Mouse (Mus musculus) intestine, embryonic 14.5 days (tissue): ENCODE results near the gene Osbpl5. TPM values are rescaled to one million over a fixed set of nuclear protein-coding genes. Genes with fewer than 3 reads are reported as not detected.
"Not testable (repeated sequence)": the region's sequence is repeated elsewhere in the genome, so short reads cannot be mapped to it uniquely, and the experiment has no call there.

Experiments
- ATAC-seq: fragments of 200-750 bp; cut with Nextera tagmentation; replicated peaks from 2 replicates; pipeline ENCODE4 v1.8.0; 2017; ENCODE audit warnings: low read depth, moderate number of reproducible peaks, moderate TSS enrichment, moderate library complexity; ENCODE audit not compliant: low FRiP score, low TSS enrichment
- DNase-seq: peaks from one replicate; pipeline ENCODE4 v3.0.0-alpha.2; 2018; ENCODE audit warnings: low spot score
- H3K27ac ChIP-seq: fragments of 300-500 bp; sonication (generic); 2 replicates; pipeline ENCODE4 v1.5.1; 2014; ENCODE audit warnings: low read depth, mild to moderate bottlenecking, control low read depth
- H3K27me3 ChIP-seq: fragments of 300-500 bp; sonication (generic); replicated peaks from 2 replicates; pipeline ENCODE4 v1.6.1; 2014; ENCODE audit warnings: low read length, control low read depth; ENCODE audit not compliant: control insufficient read depth, insufficient read depth
- H3K36me3 ChIP-seq: fragments of 300-500 bp; sonication (generic); 2 replicates; pipeline ENCODE4 v1.6.1; 2014; ENCODE audit warnings: low read length, control low read depth; ENCODE audit not compliant: control insufficient read depth, insufficient read depth
- H3K4me1 ChIP-seq: fragments of 300-500 bp; sonication (generic); replicated peaks from 2 replicates; pipeline ENCODE4 v1.6.1; 2014; ENCODE audit warnings: low read length, control low read depth, mixed read lengths; ENCODE audit not compliant: control insufficient read depth, insufficient read depth
- H3K4me2 ChIP-seq: fragments of 300-500 bp; sonication (generic); 2 replicates; pipeline ENCODE4 v1.6.1; 2014; ENCODE audit warnings: low read length
- H3K4me3 ChIP-seq: fragments of 300-500 bp; sonication (generic); 2 replicates; pipeline ENCODE4 v1.5.1; 2014; ENCODE audit warnings: low read depth, low read length, control low read depth, mixed read lengths
- H3K9ac ChIP-seq: fragments of 300-500 bp; sonication (generic); 2 replicates; pipeline ENCODE4 v1.6.1; 2014; ENCODE audit warnings: mild to moderate bottlenecking, low read length
- H3K9me3 ChIP-seq: fragments of 300-500 bp; sonication (generic); 2 replicates; pipeline ENCODE4 v1.6.1; 2016; ENCODE audit warnings: low read length, control low read depth; ENCODE audit not compliant: control insufficient read depth
- WGBS: fragments of 180-500 bp; shearing (Covaris S2); extraction: QIAGEN DNeasy Blood & Tissue Kit; methylation state at CpG from one replicate; pipeline ENCODE4 v1.1.7; 2014; 5-methylcytosine and 5-hydroxymethylcytosine counted together
- polyA plus RNA-seq: library from polyadenylated mRNA; unstranded; fragments of >200 nt; fragmentation: Nextera tagmentation; extraction: Ambion mirVana; gene quantifications from 2 replicates; pipeline ENCODE4 v1.2.1, GENCODE M21; 2014

Gene Osbpl5
- polyA plus RNA-seq, 1 experiment from 2014 or later: 34.9 TPM

GRCm38 (mm10) chr7:143689481-143689880 lies 67.3 kb downstream of the Osbpl5 start:
- 64% methylated on average over 7 of the region's 7 CpGs for WGBS
- peaks cover 66% of the 10 kb centered on the region for H3K36me3 ChIP-seq
- no peak overlapping the region for H3K4me3 ChIP-seq
- no peaks in the 10 kb centered on the region for H3K27me3 ChIP-seq
- H3K9ac ChIP-seq: no peak overlapping the region
- H3K4me2 ChIP-seq: no peak overlapping the region
- H3K27ac ChIP-seq: no peak overlapping the region
- DNase-seq (no peak), ATAC-seq (no peak)
- H3K4me1 ChIP-seq: no peaks in the 10 kb centered on the region
- no peaks in the 10 kb centered on the region for H3K9me3 ChIP-seq

- WGBS: 85% methylated on average over 3 of the region's 3 CpGs
- H3K4me3 ChIP-seq, H3K4me1 ChIP-seq, H3K9me3 ChIP-seq, H3K27me3 ChIP-seq, H3K9ac ChIP-seq, ATAC-seq, DNase-seq, H3K4me2 ChIP-seq, H3K27ac ChIP-seq: not testable (repeated sequence)
- peaks cover 40% of the 10 kb centered on the region for H3K36me3 ChIP-seq
Observed at GRCm38 (mm10) chr7:143686676-143687075, 70.1 kb downstream of the Osbpl5 start.

- H3K4me1 ChIP-seq, DNase-seq, H3K27ac ChIP-seq, H3K27me3 ChIP-seq, H3K4me3 ChIP-seq, ATAC-seq, H3K9ac ChIP-seq, H3K9me3 ChIP-seq, H3K4me2 ChIP-seq: not testable (repeated sequence)
- H3K36me3 ChIP-seq: peaks cover 36% of the 10 kb centered on the region
- WGBS: 57% methylated on average over 4 of the region's 4 CpGs
Observed at GRCm38 (mm10) chr7:143686191-143686590, 70.6 kb downstream of the Osbpl5 start.

GRCm38 (mm10) chr7:143685359-143686067 lies 71.3 kb downstream of the Osbpl5 start, which contains the start of gene Tnfrsf23:
Tnfrsf23 (minus strand) TSS chr7:143685872.
- Histone ChIP-seq H3K27me3 (no peaks in the 10 kb centered on the region), H3K27ac (no peak within 1 kb of the TSS), H3K4me1 (no peaks in the 10 kb centered on the region), H3K4me3 (peak within 1 kb of the TSS; percentile 41), H3K36me3 (peaks cover 29% of the 10 kb centered on the region), H3K9ac (peak within 1 kb of the TSS; percentile 13; the same call in 1 of the 2 replicates), H3K9me3 (no peaks in the 10 kb centered on the region), H3K4me2 (peak within 1 kb of the TSS; percentile 86)
- DNase-seq: peak; percentile 79
- peak; percentile 90 for ATAC-seq
- WGBS: 4% methylated on average over 35 of the region's 35 CpGs

- not testable (repeated sequence) for H3K4me2 ChIP-seq, H3K27ac ChIP-seq, ATAC-seq, DNase-seq, H3K9me3 ChIP-seq, H3K9ac ChIP-seq, H3K27me3 ChIP-seq, H3K4me1 ChIP-seq, H3K4me3 ChIP-seq
- peaks cover 20% of the 10 kb centered on the region for H3K36me3 ChIP-seq
- 96% methylated on average over 1 of the region's 2 CpGs for WGBS
Observed at GRCm38 (mm10) chr7:143684569-143684968, 72.2 kb downstream of the Osbpl5 start.

- H3K9ac ChIP-seq: no peak overlapping the region
- 77% methylated on average over 1 of the region's 1 CpGs for WGBS
- ATAC-seq (no peak), DNase-seq (no peak)
- no peak overlapping the region for H3K4me2 ChIP-seq
- H3K27me3 ChIP-seq: no peaks in the 10 kb centered on the region
- no peak overlapping the region for H3K27ac ChIP-seq
- H3K36me3 ChIP-seq: no peaks in the 10 kb centered on the region
- no peaks in the 10 kb centered on the region for H3K4me1 ChIP-seq
- no peaks in the 10 kb centered on the region for H3K9me3 ChIP-seq
- H3K4me3 ChIP-seq: no peak overlapping the region
Observed at GRCm38 (mm10) chr7:143681566-143681965, 75.2 kb downstream of the Osbpl5 start.

- H3K36me3 ChIP-seq, H3K9ac ChIP-seq, DNase-seq, H3K9me3 ChIP-seq, H3K4me1 ChIP-seq, H3K27me3 ChIP-seq, H3K27ac ChIP-seq, H3K4me2 ChIP-seq, H3K4me3 ChIP-seq, ATAC-seq: not testable (repeated sequence)
- 50% methylated on average over 2 of the region's 2 CpGs for WGBS
Observed at GRCm38 (mm10) chr7:143680836-143681235, 75.9 kb downstream of the Osbpl5 start.

GRCm38 (mm10) chr7:143679650-143680049 lies 77.1 kb downstream of the Osbpl5 start:
- H3K9me3 ChIP-seq, H3K27ac ChIP-seq, ATAC-seq: not testable (repeated sequence)

More at GRCm38 (mm10) chr7:143679650-143680049, 77.1 kb downstream of the Osbpl5 start:
- not testable (repeated sequence) for H3K27me3 ChIP-seq, H3K4me2 ChIP-seq, H3K9ac ChIP-seq, H3K4me3 ChIP-seq, DNase-seq, H3K36me3 ChIP-seq, H3K4me1 ChIP-seq
- WGBS: 79% methylated on average over 2 of the region's 2 CpGs
